Mouse (Mus musculus) kidney, postnatal 0 days (tissue): ENCODE measurements at regions not wholly inside any gene's neighbourhood (a gene's known extent, or its start where the extent isn't known, plus 50 kb on each side); places are given as distances from the start of the nearest gene placed in this dataset. TPM values are rescaled to one million over a fixed set of nuclear protein-coding genes. Genes with fewer than 3 reads are reported as not detected.
"Not testable (repeated sequence)": the region's sequence is repeated elsewhere in the genome, so short reads cannot be mapped to it uniquely, and the experiment has no call there.

Experiments used
- ATAC-seq: fragments of 200-750 bp; cut with Nextera tagmentation; replicated peaks from 2 replicates; pipeline ENCODE4 v1.8.0; 2017; ENCODE audit warnings: low read depth, moderate number of reproducible peaks, moderate TSS enrichment, moderate library complexity; ENCODE audit not compliant: low FRiP score
- DNase-seq: peaks from one replicate; pipeline ENCODE4 v3.0.0-alpha.2; 2016; ENCODE audit warnings: low spot score
- H3K27ac ChIP-seq: fragments of 300-500 bp; sonication (generic); 2 replicates; pipeline ENCODE4 v1.5.1; 2014; ENCODE audit warnings: mild to moderate bottlenecking
- H3K27me3 ChIP-seq: fragments of 300-500 bp; sonication (generic); 2 replicates; pipeline ENCODE4 v1.6.1; 2014; ENCODE audit warnings: low read length, mixed read lengths; ENCODE audit not compliant: insufficient read depth
- H3K36me3 ChIP-seq: fragments of 300-500 bp; sonication (generic); 2 replicates; pipeline ENCODE4 v1.6.1; 2014; ENCODE audit warnings: low read length, mixed read lengths; ENCODE audit not compliant: insufficient read depth
- H3K4me1 ChIP-seq: fragments of 300-500 bp; sonication (generic); replicated peaks from 2 replicates; pipeline ENCODE4 v1.6.1; 2014; ENCODE audit warnings: antibody characterized with exemption, low read length, mixed read lengths; ENCODE audit not compliant: insufficient read depth
- H3K4me2 ChIP-seq: fragments of 300-500 bp; sonication (generic); 2 replicates; pipeline ENCODE4 v1.6.1; 2014; ENCODE audit warnings: mild to moderate bottlenecking, low read length, moderate library complexity, mixed read lengths
- H3K4me3 ChIP-seq: fragments of 300-500 bp; sonication (generic); replicated peaks from 2 replicates; pipeline ENCODE4 v1.5.1; 2014; ENCODE audit warnings: low read depth, low read length
- H3K9ac ChIP-seq: fragments of 300-500 bp; sonication (generic); 2 replicates; pipeline ENCODE4 v1.6.1; 2014; ENCODE audit warnings: low read depth, low read length
- H3K9me3 ChIP-seq: fragments of 300-500 bp; sonication (generic); replicated peaks from 2 replicates; pipeline ENCODE4 v1.6.1; 2016; ENCODE audit warnings: low read length, inconsistent platforms, mixed read lengths
- CTCF ChIP-seq: IDR thresholded peaks from 2 replicates; pipeline ENCODE4 v1.5.1; 2016; ENCODE audit warnings: antibody characterized with exemption, low read depth, mild to moderate bottlenecking, moderate library complexity
- WGBS: fragments of 180-500 bp; shearing (Covaris S2); extraction: QIAGEN DNeasy Blood & Tissue Kit; methylation state at CpG from one replicate; pipeline ENCODE4 v1.1.7; 2014; 5-methylcytosine and 5-hydroxymethylcytosine counted together
- microRNA-seq: library from miRNA; unstranded; fragments of <30 nt; microRNA quantifications from one replicate; pipeline ENCODE4, GENCODE M21; 2016

- Histone ChIP-seq H3K27ac (no peak overlapping the region), H3K27me3 (no peaks in the 10 kb centered on the region), H3K36me3 (no peaks in the 10 kb centered on the region), H3K9me3 (no peaks in the 10 kb centered on the region), H3K4me1 (no peaks in the 10 kb centered on the region), H3K9ac (no peak overlapping the region), H3K4me3 (no peak overlapping the region), H3K4me2 (no peak overlapping the region)
- DNase-seq, result no peak
- no peak for ATAC-seq
- WGBS, result 62% methylated on average over 14 of the region's 14 CpGs
- TF ChIP-seq CTCF, result no peak
Measured at GRCm38 (mm10) chr12:77019708-77020511, 57.9 kb upstream of the Max start.

- H3K9me3 ChIP-seq, ATAC-seq, H3K9ac ChIP-seq, H3K4me1 ChIP-seq, H3K27me3 ChIP-seq, DNase-seq, H3K27ac ChIP-seq, H3K4me2 ChIP-seq, H3K36me3 ChIP-seq, H3K4me3 ChIP-seq: not testable (repeated sequence)
- WGBS, result 39% methylated on average over 2 of the region's 2 CpGs
Measured at GRCm38 (mm10) chr12:77019148-77019547, 57.1 kb upstream of the Max start.

GRCm38 (mm10) chr12:77018373-77018772 lies 56.4 kb upstream of the Max start:
- no peak overlapping the region for H3K9ac ChIP-seq
- DNase-seq (no peak), ATAC-seq (no peak)
- H3K4me3 ChIP-seq, result no peak overlapping the region
- H3K27me3 ChIP-seq, result no peaks in the 10 kb centered on the region
- no peak overlapping the region for H3K4me2 ChIP-seq
- H3K27ac ChIP-seq, result no peak overlapping the region
- no peaks in the 10 kb centered on the region for H3K4me1 ChIP-seq
- no peak for TF ChIP-seq CTCF
- no peaks in the 10 kb centered on the region for H3K36me3 ChIP-seq
- 65% methylated on average over 6 of the region's 6 CpGs for WGBS
- H3K9me3 ChIP-seq, result no peaks in the 10 kb centered on the region

- no peaks in the 10 kb centered on the region for H3K9me3 ChIP-seq
- 67% methylated on average over 2 of the region's 2 CpGs for WGBS
- H3K9ac ChIP-seq, result no peak overlapping the region
- H3K36me3 ChIP-seq, result no peaks in the 10 kb centered on the region
- DNase-seq, result no peak
- H3K4me3 ChIP-seq, result no peak overlapping the region
- no peaks in the 10 kb centered on the region for H3K4me1 ChIP-seq
- no peak for TF ChIP-seq CTCF
- H3K4me2 ChIP-seq, result no peak overlapping the region
- no peak overlapping the region for H3K27ac ChIP-seq
- ATAC-seq, result no peak
- no peaks in the 10 kb centered on the region for H3K27me3 ChIP-seq
Measured at GRCm38 (mm10) chr12:77014908-77015307, 52.9 kb upstream of the Max start.

Small RNA genes lying in the stretch of these regions (microRNA-seq; reads per million reads assigned to microRNA genes)
- not detected for gene Gm22696
